Mouse (Mus musculus) hindbrain, embryonic 10.5 days (tissue): ENCODE results near the gene Slc30a10. TPM values are rescaled to one million over a fixed set of nuclear protein-coding genes. Genes with fewer than 3 reads are reported as not detected.
A peak's percentile ranks its signal among the peaks of the same experiment; 100 is the strongest.

Source experiments
- DNase-seq: peaks from one replicate; pipeline ENCODE4 v3.0.0-alpha.2; 2017; ENCODE audit warnings: low spot score
- H3K27ac ChIP-seq: fragments of 300-500 bp; sonication (generic); 2 replicates; pipeline ENCODE4 v1.5.1; 2016; ENCODE audit warnings: mild to moderate bottlenecking, moderate library complexity
- H3K27me3 ChIP-seq: fragments of 300-500 bp; sonication (generic); 2 replicates; pipeline ENCODE4 v1.6.1; 2016; ENCODE audit warnings: mild to moderate bottlenecking; ENCODE audit not compliant: poor library complexity, insufficient read depth, severe bottlenecking
- H3K36me3 ChIP-seq: fragments of 300-500 bp; sonication (generic); 2 replicates; pipeline ENCODE4 v1.6.1; 2016; ENCODE audit warnings: mild to moderate bottlenecking, moderate library complexity
- H3K4me1 ChIP-seq: fragments of 300-500 bp; sonication (generic); replicated peaks from 2 replicates; pipeline ENCODE4 v1.6.1; 2016; ENCODE audit warnings: mild to moderate bottlenecking
- H3K4me3 ChIP-seq: fragments of 300-500 bp; sonication (generic); 2 replicates; pipeline ENCODE4 v1.5.1; 2016; ENCODE audit warnings: mild to moderate bottlenecking, moderate library complexity
- H3K9me3 ChIP-seq: fragments of 300-500 bp; sonication (generic); 2 replicates; pipeline ENCODE4 v1.6.1; 2016; ENCODE audit warnings: mild to moderate bottlenecking, moderate library complexity
- WGBS: fragments of 180-500 bp; shearing (Covaris S2); methylation state at CpG from one replicate; pipeline ENCODE4 v1.1.7; 2016; 5-methylcytosine and 5-hydroxymethylcytosine counted together
- polyA plus RNA-seq: library from polyadenylated mRNA; unstranded; fragments of >200 nt; fragmentation: Nextera tagmentation; extraction: Ambion mirVana; gene quantifications from 2 replicates; pipeline ENCODE4 v1.2.1, GENCODE M21; 2016

Slc30a10 gene
- polyA plus RNA-seq = 1.3 and 1.6 TPM in 2 replicates

DNA sequence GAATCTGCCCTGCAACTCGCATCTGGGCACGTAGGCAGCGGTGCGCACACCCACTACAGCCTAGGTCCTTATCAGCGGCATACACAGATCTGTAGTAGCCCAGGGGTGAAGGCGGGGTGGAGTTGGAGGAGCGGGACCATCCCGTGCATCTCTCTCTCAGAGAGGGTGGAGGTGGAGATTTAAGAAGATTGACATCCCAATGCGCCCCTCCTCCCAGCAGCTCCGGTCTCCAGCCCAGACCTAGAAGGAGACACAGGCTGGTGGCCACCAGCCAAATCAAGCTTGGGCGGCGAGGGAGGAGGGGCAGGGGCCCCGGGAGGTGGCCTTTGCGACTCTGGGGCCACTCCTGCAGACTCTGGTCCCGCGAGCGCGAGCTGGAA is at the start of gene Slc30a10:
Slc30a10 (plus strand) TSS at position 274 of the 380 bp plus-strand sequence.
- Histone ChIP-seq H3K36me3 (no peaks in the 10 kb centered on the region), H3K9me3 (no peaks in the 10 kb centered on the region), H3K27ac (peak within 1 kb of the TSS; percentile 70), H3K4me1 (peaks cover 18% of the 10 kb centered on the region), H3K4me3 (peak within 1 kb of the TSS; percentile 60), H3K27me3 (peaks cover 51% of the 10 kb centered on the region)
- peak; percentile 53 for DNase-seq
- 2% methylated on average over 18 of the region's 18 CpGs for WGBS

DNA sequence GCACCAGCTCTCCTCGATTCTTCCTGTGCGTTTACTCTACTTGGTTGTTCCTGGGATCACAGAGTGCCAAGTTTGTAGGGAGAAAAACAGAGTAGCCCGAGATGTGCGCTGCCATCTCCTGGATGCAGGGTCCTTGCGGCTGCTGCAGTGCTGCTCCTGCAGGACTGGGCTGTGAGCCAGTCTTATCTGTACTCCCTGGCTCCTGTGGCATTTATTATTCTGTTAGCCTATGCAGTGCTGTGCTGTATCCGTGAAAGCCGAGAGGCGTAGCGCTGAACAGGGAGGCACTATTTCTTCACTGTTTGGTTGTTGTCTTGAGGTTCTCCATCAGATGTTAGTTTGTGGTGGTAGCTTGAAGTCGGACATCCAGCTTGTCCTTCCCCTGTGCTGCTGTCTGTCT is 48.7 kb upstream of the Slc30a10 start:
- H3K27ac ChIP-seq = no peak overlapping the region
- H3K36me3 ChIP-seq = peaks cover 91% of the 10 kb centered on the region
- H3K4me3 ChIP-seq = no peak overlapping the region
- DNase-seq = no peak
- H3K9me3 ChIP-seq = no peaks in the 10 kb centered on the region
- no peaks in the 10 kb centered on the region for H3K27me3 ChIP-seq
- 96% methylated on average over 10 of the region's 10 CpGs for WGBS
- no peaks in the 10 kb centered on the region for H3K4me1 ChIP-seq

DNA sequence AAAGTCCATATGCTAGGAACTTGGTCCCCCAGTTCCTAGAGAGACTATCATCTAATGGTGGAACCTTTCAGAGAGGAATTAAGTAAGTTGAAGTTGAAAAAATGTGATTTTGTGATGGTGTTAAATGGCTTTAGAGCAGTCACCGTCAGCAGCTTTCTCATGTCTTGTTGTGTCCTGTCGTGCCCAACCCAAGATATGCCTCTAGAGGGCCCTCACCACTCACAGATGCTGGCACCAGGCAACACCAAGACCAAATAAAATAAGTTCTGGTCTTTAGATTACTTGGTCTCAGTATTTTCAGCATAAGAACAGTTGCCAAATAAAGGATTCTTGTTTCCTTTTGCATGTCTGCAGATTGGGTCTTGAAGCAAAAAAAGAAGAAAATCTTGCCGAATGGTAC is 44.8 kb upstream of the Slc30a10 start:
- DNase-seq = no peak
- no peaks in the 10 kb centered on the region for H3K4me1 ChIP-seq
- H3K9me3 ChIP-seq = no peaks in the 10 kb centered on the region
- no peaks in the 10 kb centered on the region for H3K27me3 ChIP-seq
- 77% methylated on average over 3 of the region's 3 CpGs for WGBS
- no peak overlapping the region for H3K27ac ChIP-seq
- no peak overlapping the region for H3K4me3 ChIP-seq
- peaks cover 98% of the 10 kb centered on the region for H3K36me3 ChIP-seq

DNA sequence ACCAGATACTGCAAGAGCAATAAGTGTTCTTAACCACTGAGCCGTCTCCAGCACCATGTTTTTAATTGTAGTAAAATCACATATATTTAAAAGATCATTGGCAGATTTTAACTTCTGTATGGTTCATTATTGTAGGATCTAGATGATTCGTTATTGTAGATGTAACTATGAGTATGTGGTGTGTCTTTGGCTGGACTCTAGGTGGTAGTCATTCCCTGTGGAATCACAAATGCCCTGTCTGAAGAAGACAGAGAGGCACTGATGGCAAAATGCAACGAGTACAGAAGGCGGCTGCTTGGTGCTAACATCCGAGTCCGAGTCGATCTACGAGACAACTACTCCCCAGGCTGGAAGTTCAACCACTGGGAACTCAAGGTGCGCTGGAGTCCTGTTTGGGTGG is 36.6 kb upstream of the Slc30a10 start:
- no peak for DNase-seq
- Histone ChIP-seq H3K27me3 (no peaks in the 10 kb centered on the region), H3K4me1 (no peaks in the 10 kb centered on the region), H3K36me3 (peaks cover 99% of the 10 kb centered on the region), H3K9me3 (no peaks in the 10 kb centered on the region), H3K4me3 (no peak overlapping the region), H3K27ac (no peak overlapping the region)
- WGBS = 93% methylated on average over 9 of the region's 9 CpGs

DNA sequence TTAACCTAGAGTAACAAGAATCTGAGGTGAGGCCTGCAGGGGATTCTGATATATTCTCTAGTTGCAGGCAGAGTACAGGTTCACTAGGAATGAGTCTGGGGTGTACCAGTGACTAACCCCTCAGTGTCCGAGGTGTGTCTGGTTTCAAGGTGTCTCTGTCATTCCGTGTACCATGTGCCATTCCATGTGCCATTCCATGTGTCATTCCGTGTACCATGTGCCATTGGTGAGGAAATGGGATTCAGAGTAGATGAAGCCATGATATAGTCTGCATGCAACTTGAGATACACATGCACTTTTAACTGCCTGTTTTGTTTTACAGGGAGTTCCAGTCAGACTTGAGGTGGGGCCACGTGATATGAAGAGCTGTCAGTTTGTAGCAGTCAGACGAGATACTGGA is 34.8 kb upstream of the Slc30a10 start:
- 89% methylated on average over 5 of the region's 5 CpGs for WGBS
- H3K36me3 ChIP-seq = peaks cover 99% of the 10 kb centered on the region
- no peak overlapping the region for H3K27ac ChIP-seq
- H3K9me3 ChIP-seq = no peaks in the 10 kb centered on the region
- H3K4me1 ChIP-seq = no peaks in the 10 kb centered on the region
- DNase-seq = no peak
- no peak overlapping the region for H3K4me3 ChIP-seq
- no peaks in the 10 kb centered on the region for H3K27me3 ChIP-seq

DNA sequence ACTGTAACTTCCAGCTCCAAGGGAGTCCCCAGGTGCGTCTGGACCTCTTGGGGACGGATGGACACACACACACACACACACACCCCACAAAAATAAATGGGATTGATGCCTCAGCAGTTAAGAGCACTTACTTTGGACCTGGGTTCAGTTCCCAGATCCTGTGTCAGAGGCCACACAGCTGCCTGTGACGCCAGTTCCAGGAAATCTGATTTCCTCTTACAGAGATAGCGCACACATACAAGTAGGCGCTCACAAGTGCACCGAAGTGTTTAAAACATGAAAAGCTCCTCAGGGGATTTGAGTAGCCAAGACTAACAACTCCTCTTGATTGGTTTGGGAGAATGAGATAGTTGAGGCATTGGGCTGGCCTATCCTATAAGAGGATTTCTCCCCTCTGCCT is 33.9 kb upstream of the Slc30a10 start:
- WGBS = 92% methylated on average over 6 of the region's 6 CpGs
- no peaks in the 10 kb centered on the region for H3K9me3 ChIP-seq
- H3K4me3 ChIP-seq = no peak overlapping the region
- no peak overlapping the region for H3K27ac ChIP-seq
- peaks cover 99% of the 10 kb centered on the region for H3K36me3 ChIP-seq
- no peaks in the 10 kb centered on the region for H3K27me3 ChIP-seq
- no peaks in the 10 kb centered on the region for H3K4me1 ChIP-seq
- no peak for DNase-seq

DNA sequence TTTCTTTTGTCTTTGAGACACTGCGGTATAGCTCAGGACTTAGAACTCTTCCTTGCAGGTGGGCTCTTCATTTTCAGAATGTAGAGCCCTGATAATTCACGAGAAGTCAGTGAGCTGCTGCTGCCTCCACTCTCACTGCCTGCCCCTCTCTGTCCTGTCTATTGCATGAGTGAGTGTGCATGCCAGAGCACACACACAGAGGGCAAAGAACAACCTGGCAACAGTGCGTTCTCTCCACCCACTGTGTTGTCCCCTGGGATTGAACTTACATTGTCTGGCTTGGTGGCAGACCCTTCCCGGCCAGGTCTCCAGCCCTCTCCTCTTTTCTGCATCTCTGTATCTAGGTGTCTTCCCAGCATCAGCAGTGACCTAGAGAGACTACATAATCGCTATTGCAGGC is 28.1 kb upstream of the Slc30a10 start:
- no peaks in the 10 kb centered on the region for H3K4me1 ChIP-seq
- H3K4me3 ChIP-seq = no peak overlapping the region
- no peaks in the 10 kb centered on the region for H3K9me3 ChIP-seq
- no peak overlapping the region for H3K27ac ChIP-seq
- 94% methylated on average over 5 of the region's 5 CpGs for WGBS
- peaks cover 90% of the 10 kb centered on the region for H3K36me3 ChIP-seq
- no peak for DNase-seq
- H3K27me3 ChIP-seq = no peaks in the 10 kb centered on the region

DNA sequence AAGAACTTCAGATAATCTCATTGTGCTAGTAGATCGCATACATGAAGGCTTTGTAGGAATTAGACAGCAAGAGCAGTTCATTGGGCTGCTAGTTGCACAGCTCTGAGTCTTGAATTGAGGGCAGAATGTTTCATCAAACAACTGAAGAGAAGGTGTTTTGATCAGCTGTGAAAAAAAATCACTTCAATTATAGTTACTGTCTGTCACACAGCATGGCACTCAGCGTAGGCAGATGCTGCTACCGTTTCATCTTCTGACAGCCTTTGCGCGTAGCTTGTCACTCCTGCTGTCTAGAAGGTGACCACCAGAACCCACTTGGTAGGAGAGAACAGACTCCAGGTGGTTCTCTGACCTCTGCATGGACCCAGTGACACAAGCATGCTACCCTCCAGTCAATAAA is 24.2 kb upstream of the Slc30a10 start:
- DNase-seq = no peak
- 91% methylated on average over 5 of the region's 5 CpGs for WGBS
- no peaks in the 10 kb centered on the region for H3K4me1 ChIP-seq
- H3K36me3 ChIP-seq = peaks cover 51% of the 10 kb centered on the region
- H3K9me3 ChIP-seq = no peaks in the 10 kb centered on the region
- H3K4me3 ChIP-seq = no peak overlapping the region
- H3K27me3 ChIP-seq = no peaks in the 10 kb centered on the region
- H3K27ac ChIP-seq = no peak overlapping the region

DNA sequence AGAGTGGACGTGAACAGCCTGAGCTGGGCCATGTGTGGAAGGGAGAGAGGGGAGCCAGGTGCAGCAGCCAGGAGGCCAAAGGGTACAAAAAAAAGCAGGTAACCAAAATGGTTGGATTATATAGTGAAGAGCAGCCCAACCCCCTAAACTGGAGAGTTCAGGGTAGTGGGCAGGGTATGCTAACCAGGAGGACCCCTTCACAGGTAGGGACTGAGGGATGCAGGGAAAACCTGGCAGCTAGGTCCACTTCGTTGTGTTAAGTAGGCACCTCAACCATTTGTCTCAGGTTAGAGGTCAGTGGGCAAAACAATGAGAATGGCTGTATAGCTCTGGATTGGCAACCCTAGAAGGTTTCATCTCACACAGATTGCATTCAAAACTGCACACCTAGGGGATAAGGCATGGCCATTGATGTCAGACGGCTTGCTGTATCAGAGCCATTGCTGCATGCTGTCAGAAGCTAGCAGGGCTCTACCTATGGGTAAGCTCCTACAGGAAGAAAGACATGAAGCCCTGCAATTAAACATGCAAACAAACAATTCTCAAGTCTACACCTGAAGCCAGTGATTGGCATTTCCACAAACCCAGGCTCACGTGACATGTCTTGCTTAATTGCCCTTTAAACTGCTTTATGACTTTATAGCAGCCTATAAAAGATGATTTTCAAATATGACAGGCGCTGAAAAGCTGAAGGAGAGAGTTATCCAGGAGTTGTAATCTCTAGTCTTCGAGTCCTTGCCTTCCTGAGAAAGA is 23.2 kb upstream of the Slc30a10 start:
- H3K36me3 ChIP-seq = peaks cover 42% of the 10 kb centered on the region
- H3K4me1 ChIP-seq = no peaks in the 10 kb centered on the region
- no peak overlapping the region for H3K4me3 ChIP-seq
- no peaks in the 10 kb centered on the region for H3K9me3 ChIP-seq
- WGBS = 86% methylated on average over 6 of the region's 6 CpGs
- DNase-seq = no peak
- H3K27me3 ChIP-seq = no peaks in the 10 kb centered on the region
- no peak overlapping the region for H3K27ac ChIP-seq

DNA sequence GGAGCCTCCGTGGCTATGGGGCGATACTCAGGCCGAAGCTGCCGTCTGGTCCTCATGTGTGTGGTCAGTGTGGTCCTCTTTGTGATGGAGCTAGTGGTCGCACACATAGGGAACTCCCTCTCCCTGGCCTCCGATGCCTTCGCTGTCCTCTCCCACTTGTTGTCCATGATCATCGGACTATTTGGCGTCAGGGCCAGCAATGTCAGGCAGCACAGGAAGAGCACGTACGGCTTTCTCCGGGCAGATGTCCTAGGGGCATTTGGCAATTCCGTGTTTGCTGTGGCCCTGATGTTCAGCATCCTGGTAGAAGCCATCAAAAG is 22.7 kb upstream of the Slc30a10 start:
- 87% methylated on average over 13 of the region's 13 CpGs for WGBS
- no peaks in the 10 kb centered on the region for H3K27me3 ChIP-seq

DNA sequence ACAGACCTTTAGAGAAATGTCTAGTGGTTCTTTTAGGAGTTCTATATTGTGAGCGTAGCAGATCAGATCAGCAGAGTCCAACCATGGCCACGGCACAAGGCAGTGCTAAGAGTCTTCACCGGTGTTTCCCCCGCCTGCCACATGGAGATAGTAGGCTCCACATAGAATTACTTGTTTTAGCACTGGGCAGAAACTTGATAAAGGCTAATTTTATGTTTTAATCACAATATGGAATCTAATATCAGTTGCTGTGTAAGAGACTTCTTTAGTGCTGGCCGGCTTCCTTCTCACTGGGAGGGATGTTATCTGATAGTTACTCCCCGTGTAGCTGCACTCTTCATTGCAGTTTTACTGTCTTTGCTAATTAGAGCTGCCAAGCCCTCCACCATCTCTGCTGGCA is 21.5 kb upstream of the Slc30a10 start:
- H3K27me3 ChIP-seq = no peaks in the 10 kb centered on the region
- H3K36me3 ChIP-seq = peaks cover 25% of the 10 kb centered on the region
- no peak for DNase-seq
- H3K4me1 ChIP-seq = no peaks in the 10 kb centered on the region
- no peak overlapping the region for H3K27ac ChIP-seq
- no peaks in the 10 kb centered on the region for H3K9me3 ChIP-seq
- no peak overlapping the region for H3K4me3 ChIP-seq
- WGBS = 84% methylated on average over 6 of the region's 6 CpGs

More for the DNA sequence above, 22.7 kb upstream of the Slc30a10 start:
- H3K27ac ChIP-seq = no peak overlapping the region
- no peaks in the 10 kb centered on the region for H3K4me1 ChIP-seq
- H3K4me3 ChIP-seq = no peak overlapping the region
- DNase-seq = no peak
- peaks cover 36% of the 10 kb centered on the region for H3K36me3 ChIP-seq
- H3K9me3 ChIP-seq = no peaks in the 10 kb centered on the region

DNA sequence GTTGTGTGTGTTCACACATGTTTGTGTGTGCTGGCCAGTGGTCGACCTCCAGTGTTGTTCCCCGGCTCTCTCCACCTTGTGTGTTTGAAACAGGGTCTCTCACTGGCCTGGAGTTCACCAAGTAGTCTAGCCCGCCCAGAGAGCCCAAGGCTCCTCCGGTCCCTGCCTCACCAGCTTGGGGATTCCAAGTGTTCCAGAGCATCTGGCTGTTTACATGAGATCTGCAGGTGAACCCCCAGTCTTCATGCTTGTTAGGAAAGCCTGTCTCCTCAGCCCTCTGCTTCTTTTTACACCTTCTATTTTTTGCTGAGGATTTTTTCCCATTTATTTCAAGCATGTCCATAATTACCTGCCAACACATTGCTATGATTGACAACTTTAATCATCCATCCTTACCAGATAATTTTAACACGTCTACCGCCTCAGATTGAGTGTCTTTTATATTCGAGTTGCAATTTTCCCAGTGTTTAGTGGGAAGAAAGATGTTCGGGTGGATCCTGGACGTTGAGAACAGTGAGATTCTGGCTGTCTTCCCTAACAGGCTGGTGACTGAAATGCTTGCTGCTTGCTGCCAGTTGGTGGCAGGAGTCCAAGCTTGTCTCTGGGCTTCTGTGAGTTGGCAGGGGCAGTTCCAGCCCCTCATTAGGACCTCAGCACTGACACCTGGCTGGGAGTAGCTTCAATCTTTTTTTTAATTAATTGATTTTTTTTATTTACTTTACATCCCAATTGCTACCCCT is 15.6 kb upstream of the Slc30a10 start:
- H3K4me1 ChIP-seq = 0 out of 2 replicates have a peak, but pooled peaks cover 3% of the 10 kb centered on the region
- no peaks in the 10 kb centered on the region for H3K36me3 ChIP-seq
- no peaks in the 10 kb centered on the region for H3K9me3 ChIP-seq
- H3K4me3 ChIP-seq = no peak overlapping the region
- 77% methylated on average over 9 of the region's 9 CpGs for WGBS
- DNase-seq = no peak
- no peaks in the 10 kb centered on the region for H3K27me3 ChIP-seq
- no peak overlapping the region for H3K27ac ChIP-seq

DNA sequence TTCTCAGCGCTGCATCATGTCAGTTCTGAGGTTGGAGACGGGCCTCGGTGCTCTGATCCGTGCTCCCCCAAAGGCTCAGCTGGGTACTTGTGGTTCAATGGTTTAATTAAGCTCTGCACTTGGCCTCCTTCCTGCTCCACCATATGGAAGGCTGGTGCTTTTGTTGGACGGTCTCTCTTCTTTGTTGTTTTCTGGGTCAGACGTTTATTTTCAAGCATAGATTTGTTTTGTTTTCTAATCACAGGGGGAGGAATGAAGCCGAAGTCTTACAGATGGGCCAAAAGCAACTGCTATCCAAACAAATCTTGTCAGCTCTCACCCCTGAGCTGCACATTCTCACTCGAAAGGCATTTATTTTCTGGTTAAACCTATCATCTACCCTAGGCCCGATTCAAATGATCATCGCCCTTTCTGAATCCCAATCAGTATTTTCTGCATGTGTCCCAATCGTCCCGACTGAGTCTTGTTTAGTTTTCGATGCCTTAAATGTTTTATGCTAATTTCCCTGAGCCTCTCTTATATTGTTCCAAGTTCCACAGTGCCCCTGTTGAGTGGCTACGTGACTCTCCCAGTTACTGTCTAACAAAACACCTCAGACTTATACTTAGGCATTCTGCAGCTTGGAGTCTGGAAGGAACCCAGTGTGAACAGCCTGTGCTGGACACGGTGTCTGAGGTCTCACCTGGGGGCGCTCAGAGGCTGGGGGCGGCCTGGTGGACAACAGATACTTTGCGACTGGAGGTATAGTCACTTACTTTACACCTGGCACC is 12.8 kb upstream of the Slc30a10 start:
- 73% methylated on average over 18 of the region's 18 CpGs for WGBS
- no peaks in the 10 kb centered on the region for H3K36me3 ChIP-seq
- peak; percentile 7 for DNase-seq

More for the DNA sequence above, 12.8 kb upstream of the Slc30a10 start:
- Histone ChIP-seq H3K27me3 (no peaks in the 10 kb centered on the region), H3K9me3 (no peaks in the 10 kb centered on the region), H3K27ac (peak overlapping the region; percentile 30; the same call in 1 of the 2 replicates), H3K4me3 (no peak overlapping the region), H3K4me1 (0 out of 2 replicates have a peak, but pooled peaks cover 3% of the 10 kb centered on the region)
